ENCODE assay signal across 8 mouse cellular contexts in the genomic region with DNA sequence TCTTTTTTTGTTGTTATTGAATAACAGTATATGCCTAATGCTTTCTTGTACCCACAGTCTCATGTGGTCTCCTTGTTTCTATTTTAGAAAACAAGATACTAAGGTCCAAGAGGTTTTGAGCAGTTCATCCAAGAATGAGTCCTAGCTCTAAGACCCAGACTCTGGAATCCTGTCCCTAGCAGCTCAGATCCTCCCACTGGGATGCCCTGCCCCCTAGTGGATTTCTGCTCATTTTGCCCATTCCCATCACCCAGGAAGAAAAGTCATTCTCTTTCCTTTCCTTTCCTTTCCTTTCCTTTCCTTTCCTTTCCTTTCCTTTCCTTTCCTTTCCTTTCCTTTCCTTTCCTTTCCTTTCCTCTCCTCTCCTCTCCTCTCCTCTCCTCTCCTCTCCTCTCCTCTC. TPM values are rescaled to one million over a fixed set of nuclear protein-coding genes. Genes with fewer than 3 reads are reported as not detected.
DNase-seq lines count a peak whose midpoint lies in the region; ATAC-seq and TF ChIP-seq lines count a peak whose summit lies in the region.
"Not testable (repeated sequence)": the region's sequence is repeated elsewhere in the genome, so short reads cannot be mapped to it uniquely, and the experiment has no call there.

No protein-coding gene starts in this region.

- H3K4me2 ChIP-seq in forebrain, embryonic 14.5 days (ENCODE audit: low read length); neural tube, embryonic 11.5 days (ENCODE audit: low read depth): not testable (repeated sequence)

- H3K36me3 ChIP-seq in forebrain, embryonic 14.5 days (ENCODE audit: control insufficient read depth, insufficient read depth, low read length); liver, adult 2 months (ENCODE audit: control insufficient read depth, insufficient read depth, low read length); neural tube, embryonic 11.5 days (ENCODE audit: control insufficient read depth, insufficient read depth, low read length): not testable (repeated sequence)

- TF ChIP-seq CTCF in liver, adult 2 months (IDR thresholded peaks at IDR 0.05; ENCODE audit: low read depth, low read length) = peak; percentile 74

- not testable (repeated sequence) for H3K27ac ChIP-seq in forebrain, embryonic 14.5 days (ENCODE audit: low read depth, low read length); liver, adult 2 months (replicated peaks; ENCODE audit: insufficient read depth, low read depth, low read length); neural tube, embryonic 11.5 days (ENCODE audit: low read depth, low read length)

- H3K79me2 ChIP-seq in liver, adult 2 months (ENCODE audit: control insufficient read depth, insufficient read depth, low read length) = not testable (repeated sequence)

- H3K9ac ChIP-seq in forebrain, embryonic 14.5 days (ENCODE audit: low read length); liver, adult 2 months (ENCODE audit: low read depth, low read length); neural tube, embryonic 11.5 days (ENCODE audit: low read length): not testable (repeated sequence)

- DNase-seq in ZHBTc4 (ENCODE audit: low read depth, low spot score) = peak; percentile 70
- peak; percentile 51 for DNase-seq in cerebellum, adult 8-10 months
- DNase-seq in forebrain, embryonic 14.5 days (ENCODE audit: low spot score) = peak; percentile 70
- DNase-seq in heart, postnatal 36 days = peak; percentile 30 to 49
- peak; percentile 27 for DNase-seq in large intestine, adult 2 months (ENCODE audit: low read depth, low spot score)
- peak; percentile 17 for DNase-seq in liver, adult 2 months (ENCODE audit: extremely low read depth, low read depth, low spot score)
- DNase-seq in neural tube, embryonic 11.5 days (ENCODE audit: low spot score) = peak; percentile 64
- DNase-seq in urinary bladder, postnatal 14 days (ENCODE audit: low spot score) = peak; percentile 60

- TF ChIP-seq POLR2A in liver, adult 2 months (IDR thresholded peaks at IDR 0.05; ENCODE audit: extremely low read depth, insufficient read depth, low read length) = not testable (repeated sequence)

- not testable (repeated sequence) for H3K4me3 ChIP-seq in forebrain, embryonic 14.5 days (ENCODE audit: low read depth, low read length); liver, adult 2 months (ENCODE audit: insufficient read depth, low read depth, low read length); neural tube, embryonic 11.5 days (ENCODE audit: low read depth, low read length)

- not testable (repeated sequence) for H3K9me3 ChIP-seq in forebrain, embryonic 14.5 days (replicated peaks; ENCODE audit: control insufficient read depth, low read length); neural tube, embryonic 11.5 days (ENCODE audit: control insufficient read depth, low read length)

- not testable (repeated sequence) for H3K27me3 ChIP-seq in forebrain, embryonic 14.5 days (replicated peaks; ENCODE audit: control insufficient read depth, insufficient read depth, low read length); liver, adult 2 months (ENCODE audit: control insufficient read depth, insufficient read depth, low read length); neural tube, embryonic 11.5 days (ENCODE audit: control insufficient read depth, insufficient read depth, low read length)

- H3K4me1 ChIP-seq in forebrain, embryonic 14.5 days (ENCODE audit: control insufficient read depth, insufficient read depth, low read length); liver, adult 2 months (ENCODE audit: control insufficient read depth, insufficient read depth, low read length); neural tube, embryonic 11.5 days (ENCODE audit: control insufficient read depth, insufficient read depth, low read length): not testable (repeated sequence)

- ATAC-seq in forebrain, embryonic 14.5 days; neural tube, embryonic 11.5 days (ENCODE audit: insufficient read depth, low FRiP score, low TSS enrichment): not testable (repeated sequence)

- intact Hi-C loops in heart, postnatal 36 days (cut with DNase I) = loop anchor here (5.0 to 10.0 kb wide), 2 partner anchors 92 to 120 kb away; partner anchors contain the start of gene Atp2c1

RNA-seq across cellular contexts. Expression of gene Pik3r4, which starts 25.5 kb away (rescaled TPM):
- polyA plus RNA-seq in forebrain, embryonic 14.5 days (2014; fragmentation: Nextera tagmentation; extraction: Ambion mirVana) = 18.2 and 19.0 TPM in 2 replicates
- total RNA-seq in heart, postnatal 36 days (2021) = 10 to 100 TPM; 24.2 to 24.7 TPM
- 10.2 and 11.7 TPM in 2 replicates for polyA plus RNA-seq in large intestine, adult 2 months (2012; rRNA removed)
- 14.1 and 15.5 TPM in 2 replicates for total RNA-seq in liver, adult 2 months (2014; rRNA removed)
- 7.0 and 10.0 TPM in 2 replicates for polyA plus RNA-seq in liver, adult 2 months (2012; rRNA removed)
- 28.7 and 29.3 TPM in 2 replicates for polyA plus RNA-seq in neural tube, embryonic 11.5 days (2014; fragmentation: Nextera tagmentation; extraction: Ambion mirVana)

Comparison
In these comparisons a context has a peak if more than half of its experiments do, and no peak if none do; other contexts are left out.
1. DNase-seq: peak in every context shown above with its lines; median percentile 70 in ZHBTc4; 70 in forebrain, embryonic 14.5 days; 64 in neural tube, embryonic 11.5 days; 60 in urinary bladder, postnatal 14 days; 51 in cerebellum, adult 8-10 months; 40 in heart, postnatal 36 days; 27 in large intestine, adult 2 months; 17 in liver, adult 2 months.